Mouse (Mus musculus) cerebellum, adult 2 months (tissue): ENCODE measurements around the gene Leo1.

Experiments
- CTCF ChIP-seq: fragments of 200-500 bp; IDR thresholded peaks from 2 replicates; pipeline ENCODE4 v1.5.1; 2011; ENCODE audit warnings: low read depth, mild to moderate bottlenecking, control low read depth, low read length, moderate library complexity, borderline replicate concordance; ENCODE audit not compliant: insufficient read depth
- POLR2A ChIP-seq: fragments of 200-500 bp; IDR thresholded peaks from 2 replicates; pipeline ENCODE4 v1.6.1; 2011; ENCODE audit warnings: low read length, control low read depth, borderline replicate concordance; ENCODE audit not compliant: insufficient read depth

DNA sequence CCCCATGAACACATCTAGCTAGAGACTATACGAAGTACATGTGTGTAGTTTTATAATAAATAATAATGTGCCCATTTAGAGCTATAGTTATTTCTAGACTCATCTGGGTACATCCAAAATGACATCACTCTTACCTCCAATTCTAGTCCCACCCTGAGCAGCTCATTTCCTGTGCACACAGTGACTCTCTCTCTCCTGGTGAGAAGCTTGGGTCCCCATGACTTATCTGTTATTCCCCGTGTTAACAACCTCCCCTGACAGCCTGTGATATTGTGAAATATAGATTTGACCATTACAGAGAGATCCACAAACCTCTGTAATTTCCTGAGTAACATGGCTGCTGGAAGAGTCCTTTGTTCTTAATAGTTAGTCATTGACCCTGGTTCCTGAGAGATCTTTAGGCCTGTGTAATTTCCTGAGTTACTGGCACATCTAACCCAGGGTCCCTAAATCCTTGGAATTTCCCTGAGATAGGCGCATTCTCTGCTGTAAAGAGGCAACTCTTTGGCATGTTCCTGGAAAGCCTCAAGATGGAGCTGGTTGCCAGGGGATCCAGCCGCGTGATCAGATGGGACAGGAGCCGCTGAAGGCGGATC lies 15.4 kb upstream of the Leo1 start:
- no peak for TF ChIP-seq CTCF
- no peak for TF ChIP-seq POLR2A
